Mouse (Mus musculus) neural tube, embryonic 14.5 days (tissue): Measurements from ENCODE around the gene Gm20388. TPM values are rescaled to one million over a fixed set of nuclear protein-coding genes. Genes with fewer than 3 reads are reported as not detected.

Experiments used
- ATAC-seq: fragments of 200-750 bp; cut with Nextera tagmentation; 2 replicates; pipeline ENCODE4 v1.8.0; 2017; ENCODE audit warnings: low read depth, mild to moderate bottlenecking, moderate TSS enrichment, moderate library complexity
- H3K27ac ChIP-seq: fragments of 300-500 bp; sonication (generic); 2 replicates; pipeline ENCODE4 v1.5.1; 2014; ENCODE audit warnings: low read depth, mild to moderate bottlenecking, control low read depth, low read length, moderate library complexity, mixed read lengths
- H3K27me3 ChIP-seq: fragments of 300-500 bp; sonication (generic); 2 replicates; pipeline ENCODE4 v1.6.1; 2014; ENCODE audit warnings: low read length; ENCODE audit not compliant: control insufficient read depth, insufficient read depth
- H3K36me3 ChIP-seq: fragments of 300-500 bp; sonication (generic); 2 replicates; pipeline ENCODE4 v1.6.1; 2014; ENCODE audit warnings: low read length, mixed read lengths; ENCODE audit not compliant: control insufficient read depth, insufficient read depth
- H3K4me1 ChIP-seq: fragments of 300-500 bp; sonication (generic); 2 replicates; pipeline ENCODE4 v1.6.1; 2014; ENCODE audit warnings: low read length; ENCODE audit not compliant: control insufficient read depth, insufficient read depth
- H3K4me2 ChIP-seq: fragments of 300-500 bp; sonication (generic); 2 replicates; pipeline ENCODE4 v1.6.1; 2014; ENCODE audit warnings: mild to moderate bottlenecking, low read depth, low read length, control low read depth
- H3K4me3 ChIP-seq: fragments of 300-500 bp; sonication (generic); 2 replicates; pipeline ENCODE4 v1.5.1; 2014; ENCODE audit warnings: low read depth, low read length, control low read depth, mixed read lengths
- H3K9ac ChIP-seq: fragments of 300-500 bp; sonication (generic); replicated peaks from 2 replicates; pipeline ENCODE4 v1.6.1; 2014; ENCODE audit warnings: low read depth, mild to moderate bottlenecking, control low read depth, low read length, mixed read lengths
- H3K9me3 ChIP-seq: fragments of 300-500 bp; sonication (generic); 2 replicates; pipeline ENCODE4 v1.6.1; 2016; ENCODE audit warnings: low read length; ENCODE audit not compliant: control insufficient read depth
- WGBS: fragments of 180-500 bp; shearing (Covaris S2); extraction: QIAGEN DNeasy Blood & Tissue Kit; methylation state at CpG from one replicate; pipeline ENCODE4 v1.1.7; 2014; 5-methylcytosine and 5-hydroxymethylcytosine counted together
- polyA plus RNA-seq: library from polyadenylated mRNA; unstranded; fragments of >200 nt; fragmentation: Nextera tagmentation; extraction: Ambion mirVana; gene quantifications from 2 replicates; pipeline ENCODE4 v1.2.1, GENCODE M21; 2014

Gene Gm20388
- polyA plus RNA-seq, 1 experiment from 2014 or later, result 10.3 TPM

- WGBS, result 82% methylated on average over 10 of the region's 10 CpGs
- H3K36me3 ChIP-seq, result no peaks in the 10 kb centered on the region
- no peak overlapping the region for H3K4me2 ChIP-seq
- H3K4me3 ChIP-seq, result no peak overlapping the region
- no peaks in the 10 kb centered on the region for H3K9me3 ChIP-seq
- H3K4me1 ChIP-seq, result peaks cover 10% of the 10 kb centered on the region
- no peaks in the 10 kb centered on the region for H3K27me3 ChIP-seq
- no peak overlapping the region for H3K9ac ChIP-seq
- no peak overlapping the region for H3K27ac ChIP-seq
- no peak for ATAC-seq
Observed at GRCm38 (mm10) chr8:120591587-120592292, 681.1 kb downstream of the Gm20388 start.

GRCm38 (mm10) chr8:120594571-120594970 is 683.9 kb downstream of the Gm20388 start:
- Histone ChIP-seq H3K36me3 (no peaks in the 10 kb centered on the region), H3K4me1 (peaks cover 10% of the 10 kb centered on the region; the same call in 1 of the 2 replicates), H3K9me3 (no peaks in the 10 kb centered on the region), H3K27me3 (no peaks in the 10 kb centered on the region), H3K27ac (no peak overlapping the region), H3K4me2 (no peak overlapping the region), H3K9ac (no peak overlapping the region), H3K4me3 (no peak overlapping the region)
- 89% methylated on average over 5 of the region's 5 CpGs for WGBS
- ATAC-seq, result no peak

- Histone ChIP-seq H3K9me3 (no peaks in the 10 kb centered on the region), H3K27me3 (no peaks in the 10 kb centered on the region), H3K4me3 (no peak overlapping the region), H3K36me3 (no peaks in the 10 kb centered on the region), H3K9ac (no peak overlapping the region), H3K4me2 (no peak overlapping the region), H3K4me1 (0 out of 2 replicates have a peak, but pooled peaks cover 6% of the 10 kb centered on the region), H3K27ac (no peak overlapping the region)
- 12% methylated on average over 5 of the region's 5 CpGs for WGBS
- no peak; the same call in 1 of the 2 replicates for ATAC-seq
Observed at GRCm38 (mm10) chr8:120595963-120596362, 685.3 kb downstream of the Gm20388 start.

- Histone ChIP-seq H3K27ac (no peak overlapping the region), H3K4me3 (no peak overlapping the region), H3K9ac (no peak overlapping the region), H3K4me1 (0 out of 2 replicates have a peak, but pooled peaks cover 9% of the 10 kb centered on the region), H3K9me3 (no peaks in the 10 kb centered on the region), H3K27me3 (no peaks in the 10 kb centered on the region), H3K36me3 (no peaks in the 10 kb centered on the region), H3K4me2 (no peak overlapping the region)
- peak; percentile 79 for ATAC-seq
- WGBS, result 15% methylated on average over 24 of the region's 24 CpGs
Observed at GRCm38 (mm10) chr8:120598579-120598978, 687.9 kb downstream of the Gm20388 start.

GRCm38 (mm10) chr8:120599504-120599903 is 688.9 kb downstream of the Gm20388 start:
- Histone ChIP-seq H3K4me3 (no peak overlapping the region), H3K36me3 (no peaks in the 10 kb centered on the region), H3K4me2 (no peak overlapping the region), H3K27me3 (no peaks in the 10 kb centered on the region), H3K9ac (no peak overlapping the region), H3K9me3 (no peaks in the 10 kb centered on the region), H3K4me1 (0 out of 2 replicates have a peak, but pooled peaks cover 9% of the 10 kb centered on the region), H3K27ac (no peak overlapping the region)
- no peak for ATAC-seq
- WGBS, result 46% methylated on average over 7 of the region's 7 CpGs

GRCm38 (mm10) chr8:120602672-120603071 is 692.0 kb downstream of the Gm20388 start:
- Histone ChIP-seq H3K27me3 (no peaks in the 10 kb centered on the region), H3K4me3 (no peak overlapping the region), H3K36me3 (no peaks in the 10 kb centered on the region), H3K4me2 (no peak overlapping the region), H3K9ac (0 out of 2 replicates have a peak overlapping the region, but pooled peaks have one; percentile 7), H3K9me3 (no peaks in the 10 kb centered on the region), H3K4me1 (0 out of 2 replicates have a peak, but pooled peaks cover 9% of the 10 kb centered on the region), H3K27ac (no peak overlapping the region)
- WGBS, result 26% methylated on average over 6 of the region's 6 CpGs
- ATAC-seq, result peak; percentile 56; the same call in 1 of the 2 replicates

- 81% methylated on average over 9 of the region's 9 CpGs for WGBS
- no peak; the same call in 1 of the 2 replicates for ATAC-seq
Observed at GRCm38 (mm10) chr8:120607460-120607859, 696.8 kb downstream of the Gm20388 start.

GRCm38 (mm10) chr8:120607885-120608284 is 697.2 kb downstream of the Gm20388 start:
- Histone ChIP-seq H3K4me1 (no peaks in the 10 kb centered on the region), H3K4me3 (no peak overlapping the region), H3K27me3 (no peaks in the 10 kb centered on the region), H3K4me2 (no peak overlapping the region), H3K9ac (no peak overlapping the region), H3K9me3 (no peaks in the 10 kb centered on the region), H3K36me3 (no peaks in the 10 kb centered on the region), H3K27ac (no peak overlapping the region)
- 16% methylated on average over 7 of the region's 7 CpGs for WGBS
- ATAC-seq, result no peak; the same call in 1 of the 2 replicates

More at GRCm38 (mm10) chr8:120607460-120607859, 696.8 kb downstream of the Gm20388 start:
- 0 out of 2 replicates have a peak, but pooled peaks cover 4% of the 10 kb centered on the region for H3K4me1 ChIP-seq
- H3K4me3 ChIP-seq, result no peak overlapping the region
- H3K36me3 ChIP-seq, result no peaks in the 10 kb centered on the region
- H3K9ac ChIP-seq, result no peak overlapping the region
- no peak overlapping the region for H3K27ac ChIP-seq
- no peaks in the 10 kb centered on the region for H3K27me3 ChIP-seq
- no peaks in the 10 kb centered on the region for H3K9me3 ChIP-seq
- no peak overlapping the region for H3K4me2 ChIP-seq

- Histone ChIP-seq H3K27ac (no peak overlapping the region), H3K4me2 (no peak overlapping the region), H3K4me1 (no peaks in the 10 kb centered on the region), H3K9me3 (no peaks in the 10 kb centered on the region), H3K36me3 (no peaks in the 10 kb centered on the region), H3K27me3 (no peaks in the 10 kb centered on the region), H3K4me3 (no peak overlapping the region), H3K9ac (no peak overlapping the region)
- 91% methylated on average over 6 of the region's 6 CpGs for WGBS
- no peak for ATAC-seq
Observed at GRCm38 (mm10) chr8:120610824-120611223, 700.2 kb downstream of the Gm20388 start.
